Mouse (Mus musculus) lung, embryonic 15.5 days (tissue): ENCODE results near the gene Gm43638. TPM values are rescaled to one million over a fixed set of nuclear protein-coding genes. Genes with fewer than 3 reads are reported as not detected.
"Not testable (repeated sequence)": the region's sequence is repeated elsewhere in the genome, so short reads cannot be mapped to it uniquely, and the experiment has no call there.

ENCODE experiments used
- ATAC-seq: fragments of 200-750 bp; cut with Nextera tagmentation; 2 replicates; pipeline ENCODE4 v1.8.0; 2017; ENCODE audit warnings: moderate number of reproducible peaks, borderline replicate concordance; ENCODE audit not compliant: low FRiP score, low TSS enrichment; ENCODE audit errors: extremely low read depth
- H3K27ac ChIP-seq: fragments of 300-500 bp; sonication (generic); 2 replicates; pipeline ENCODE4 v1.5.1; 2015; ENCODE audit warnings: moderate library complexity, mild to moderate bottlenecking, inconsistent platforms
- H3K27me3 ChIP-seq: fragments of 300-500 bp; sonication (generic); 2 replicates; pipeline ENCODE4 v1.6.1; 2015; ENCODE audit warnings: inconsistent platforms
- H3K36me3 ChIP-seq: fragments of 300-500 bp; sonication (generic); 2 replicates; pipeline ENCODE4 v1.6.1; 2015; ENCODE audit warnings: inconsistent platforms
- H3K4me1 ChIP-seq: fragments of 300-500 bp; sonication (generic); 2 replicates; pipeline ENCODE4 v1.6.1; 2015; ENCODE audit warnings: inconsistent platforms
- H3K4me2 ChIP-seq: fragments of 300-500 bp; sonication (generic); 2 replicates; pipeline ENCODE4 v1.6.1; 2015; ENCODE audit warnings: inconsistent platforms, mild to moderate bottlenecking, moderate library complexity
- H3K4me3 ChIP-seq: fragments of 300-500 bp; sonication (generic); 2 replicates; pipeline ENCODE4 v1.5.1; 2015; ENCODE audit warnings: mild to moderate bottlenecking, inconsistent platforms
- H3K9ac ChIP-seq: fragments of 300-500 bp; sonication (generic); 2 replicates; pipeline ENCODE4 v1.6.1; 2015; ENCODE audit warnings: inconsistent platforms
- H3K9me3 ChIP-seq: fragments of 300-500 bp; sonication (generic); 2 replicates; pipeline ENCODE4 v1.6.1; 2016; ENCODE audit warnings: inconsistent platforms
- WGBS: fragments of 180-500 bp; shearing (Covaris S2); methylation state at CpG from one replicate; pipeline ENCODE4 v1.1.7; 2015; 5-methylcytosine and 5-hydroxymethylcytosine counted together
- polyA plus RNA-seq: library from polyadenylated mRNA; unstranded; fragments of >200 nt; fragmentation: Nextera tagmentation; extraction: Ambion mirVana; gene quantifications from 2 replicates; pipeline ENCODE4 v1.2.1, GENCODE M21; 2015

Gene Gm43638
- polyA plus RNA-seq, 1 experiment from 2014 or later: not detected

GRCm38 (mm10) chr5:87456216-87456850 lies 30.3 kb downstream of the Gm43638 start:
- 82% methylated on average over 3 of the region's 3 CpGs for WGBS
- Histone ChIP-seq H3K4me1 (no peaks in the 10 kb centered on the region), H3K9me3 (no peaks in the 10 kb centered on the region), H3K36me3 (no peaks in the 10 kb centered on the region), H3K27ac (no peak overlapping the region), H3K4me2 (no peak overlapping the region), H3K27me3 (no peaks in the 10 kb centered on the region), H3K9ac (no peak overlapping the region), H3K4me3 (no peak overlapping the region)
- ATAC-seq: no peak

- no peak for ATAC-seq
These were observed 31.1 kb downstream of the Gm43638 start for GRCm38 (mm10) chr5:87455519-87455918.

GRCm38 (mm10) chr5:87452514-87452913 lies 34.1 kb downstream of the Gm43638 start:
- H3K36me3 ChIP-seq, H3K9me3 ChIP-seq, H3K4me3 ChIP-seq, H3K27ac ChIP-seq, H3K4me2 ChIP-seq, ATAC-seq, H3K9ac ChIP-seq, H3K4me1 ChIP-seq, H3K27me3 ChIP-seq: not testable (repeated sequence)
- 77% methylated on average over 2 of the region's 5 CpGs for WGBS

More at GRCm38 (mm10) chr5:87455519-87455918, 31.1 kb downstream of the Gm43638 start:
- Histone ChIP-seq H3K4me3 (no peak overlapping the region), H3K9me3 (no peaks in the 10 kb centered on the region), H3K4me1 (no peaks in the 10 kb centered on the region), H3K9ac (no peak overlapping the region), H3K4me2 (no peak overlapping the region), H3K27ac (no peak overlapping the region), H3K36me3 (no peaks in the 10 kb centered on the region), H3K27me3 (no peaks in the 10 kb centered on the region)

GRCm38 (mm10) chr5:87436264-87436663 lies 50.3 kb downstream of the Gm43638 start:
- Histone ChIP-seq H3K9me3 (no peaks in the 10 kb centered on the region), H3K4me3 (no peak overlapping the region), H3K4me2 (no peak overlapping the region), H3K27me3 (no peaks in the 10 kb centered on the region), H3K36me3 (no peaks in the 10 kb centered on the region), H3K9ac (no peak overlapping the region), H3K27ac (no peak overlapping the region), H3K4me1 (no peaks in the 10 kb centered on the region)
- no peak; the same call in 1 of the 2 replicates for ATAC-seq
- WGBS: 35% methylated on average over 3 of the region's 3 CpGs

- no peaks in the 10 kb centered on the region for H3K36me3 ChIP-seq
- WGBS: 71% methylated on average over 3 of the region's 3 CpGs
- H3K9ac ChIP-seq: no peak overlapping the region
- no peak overlapping the region for H3K4me2 ChIP-seq
- no peaks in the 10 kb centered on the region for H3K9me3 ChIP-seq
- no peak overlapping the region for H3K27ac ChIP-seq
- H3K4me3 ChIP-seq: no peak overlapping the region
- no peaks in the 10 kb centered on the region for H3K4me1 ChIP-seq
- H3K27me3 ChIP-seq: no peaks in the 10 kb centered on the region
- no peak for ATAC-seq
These were observed 60.9 kb downstream of the Gm43638 start for GRCm38 (mm10) chr5:87425676-87426075.

- not testable (repeated sequence) for H3K36me3 ChIP-seq, H3K27ac ChIP-seq, H3K4me3 ChIP-seq, H3K9ac ChIP-seq, H3K4me2 ChIP-seq, H3K9me3 ChIP-seq, H3K4me1 ChIP-seq, H3K27me3 ChIP-seq, ATAC-seq
- 86% methylated on average over 2 of the region's 2 CpGs for WGBS
These were observed 62.6 kb downstream of the Gm43638 start, which contains the start of gene Ugt2b38 for GRCm38 (mm10) chr5:87424041-87424440. TSS of gene Ugt2b38 (minus strand) at chr5:87424203.

Other genes starting within 250 kb of the Gm43638 start
- gene Ugt2b37, start 232.0 kb downstream of the Gm43638 start, polyA plus RNA-seq: 0.12 TPM in 1 of 2 replicates, not detected in the other
- not detected in 2 replicates for gene Ugt2a3, start 149.6 kb downstream of the Gm43638 start, polyA plus RNA-seq
- not detected in 2 replicates for gene Ugt2b38, start 62.6 kb downstream of the Gm43638 start, polyA plus RNA-seq
- not detected in 2 replicates for gene Ugt2a2, start 4.5 kb downstream of the Gm43638 start, polyA plus RNA-seq
- gene Ugt2a1, start 4.1 kb upstream of the Gm43638 start, polyA plus RNA-seq: not detected in 2 replicates
- not detected in 2 replicates for gene Sult1b1, start 51.4 kb upstream of the Gm43638 start, polyA plus RNA-seq
- 0.10 and 0.24 TPM in 2 replicates for gene Sult1d1, start 82.2 kb upstream of the Gm43638 start, polyA plus RNA-seq
- not detected in 2 replicates for gene Sult1e1, start 104.8 kb upstream of the Gm43638 start, polyA plus RNA-seq
- gene Csn1s1, start 179.4 kb upstream of the Gm43638 start, polyA plus RNA-seq: not detected in 2 replicates
- gene Csn2, start 212.8 kb upstream of the Gm43638 start, polyA plus RNA-seq: 0.40 TPM in 1 of 2 replicates, not detected in the other